Mouse (Mus musculus): Measurements from ENCODE around the gene Frmd7. TPM values are rescaled to one million over a fixed set of nuclear protein-coding genes. Genes with fewer than 3 reads are reported as not detected.
A peak's percentile ranks its signal among the peaks of the same experiment; 100 is the strongest.

Frmd7 gene
- 193 TPM in 1 of 2 replicates, not detected in the other for polyA plus RNA-seq (2012; ENCODE audit: insufficient read depth, insufficient read length, low replicate concordance, missing spikeins)

DNA sequence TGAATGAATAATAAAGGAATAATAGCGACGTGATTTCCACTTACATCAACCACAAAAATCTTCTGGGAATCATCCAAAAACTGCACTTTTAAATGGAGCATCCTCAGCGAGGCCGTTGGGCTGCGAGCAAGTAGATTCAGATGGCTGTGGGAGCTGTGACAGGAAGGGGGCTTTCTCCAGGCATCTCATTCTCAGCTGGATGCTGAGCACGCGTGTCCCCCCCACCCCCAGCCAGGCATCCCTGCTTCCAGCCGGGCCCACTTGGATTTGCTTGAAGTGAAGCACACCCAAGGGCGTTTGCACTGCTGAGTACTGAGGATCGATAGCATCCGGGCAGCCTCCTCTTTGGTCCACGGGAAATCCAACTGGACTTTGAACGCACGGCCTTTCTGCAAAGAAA, at the start of gene Frmd7:
Gene Frmd7, minus strand, starts transcription at position 101 of the 400 bp plus-strand sequence.
- peak within 1 kb of the TSS; percentile 90 for H3K27ac ChIP-seq (ENCODE audit: insufficient read depth, low read depth, low read length)
- H3K4me1 ChIP-seq (ENCODE audit: control insufficient read depth, insufficient read depth, low read length) = no peaks in the 10 kb centered on the region
- H3K4me3 ChIP-seq (ENCODE audit: insufficient read depth, low read depth, low read length) = peak within 1 kb of the TSS; percentile 43
- TF ChIP-seq CTCF (IDR thresholded peaks at IDR 0.05; ENCODE audit: insufficient read depth, low read depth, low read length) = no peak
- TF ChIP-seq POLR2A (IDR thresholded peaks at IDR 0.05; ENCODE audit: insufficient read depth, low read depth, low read length) = no peak
- 32% methylated on average over 14 of the region's 14 CpGs for WGBS

DNA sequence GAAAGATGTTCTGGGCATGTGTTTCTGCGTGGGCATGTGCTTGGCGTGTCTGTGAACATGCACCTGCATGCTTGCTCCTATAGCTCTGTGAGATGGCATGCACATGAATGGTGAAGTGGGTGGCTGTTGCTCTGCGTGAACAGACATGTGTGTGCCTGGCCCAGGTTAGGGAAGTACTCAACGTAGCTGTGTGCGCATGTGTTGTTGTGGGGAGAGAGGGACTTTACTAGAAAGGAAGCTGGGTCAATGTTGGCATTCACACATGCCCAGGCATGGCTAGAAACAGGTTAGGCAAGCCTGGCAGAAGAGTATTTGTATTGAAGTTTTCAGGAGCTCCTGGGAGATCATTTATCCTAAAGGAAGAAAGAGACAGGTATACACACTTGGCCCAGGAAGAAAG, 48.8 kb upstream of the Frmd7 start:
- WGBS = 88% methylated on average over 5 of the region's 5 CpGs
- H3K4me3 ChIP-seq (ENCODE audit: insufficient read depth, low read depth, low read length) = no peak overlapping the region
- no peaks in the 10 kb centered on the region for H3K4me1 ChIP-seq (ENCODE audit: control insufficient read depth, insufficient read depth, low read length)
- H3K27ac ChIP-seq (ENCODE audit: insufficient read depth, low read depth, low read length) = no peak overlapping the region
- TF ChIP-seq CTCF (IDR thresholded peaks at IDR 0.05; ENCODE audit: insufficient read depth, low read depth, low read length) (no peak), POLR2A (IDR thresholded peaks at IDR 0.05; ENCODE audit: insufficient read depth, low read depth, low read length) (no peak)

DNA sequence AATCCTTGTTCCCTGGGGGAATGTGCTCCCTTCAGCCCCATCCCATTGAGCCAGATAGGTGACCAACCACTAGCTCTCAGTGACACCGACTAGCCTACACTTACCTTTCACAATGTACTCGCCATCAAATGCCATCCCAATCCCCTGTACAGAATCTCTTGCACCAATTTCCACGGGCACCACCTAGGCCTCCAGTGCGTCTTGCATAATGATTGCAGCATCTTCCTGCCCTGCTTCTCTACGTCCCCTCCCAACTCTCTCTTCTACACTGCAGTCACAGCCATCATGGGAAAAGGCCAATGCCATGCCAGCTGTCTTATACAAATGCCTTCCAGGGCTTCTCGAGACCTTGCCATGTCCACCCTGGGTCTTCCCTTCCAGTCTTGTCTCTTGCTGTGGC, 47.4 kb upstream of the Frmd7 start:
- Histone ChIP-seq H3K4me3 (ENCODE audit: insufficient read depth, low read depth, low read length) (no peak overlapping the region), H3K27ac (ENCODE audit: insufficient read depth, low read depth, low read length) (no peak overlapping the region), H3K4me1 (ENCODE audit: control insufficient read depth, insufficient read depth, low read length) (no peaks in the 10 kb centered on the region)
- 89% methylated on average over 6 of the region's 6 CpGs for WGBS
- TF ChIP-seq POLR2A (IDR thresholded peaks at IDR 0.05; ENCODE audit: insufficient read depth, low read depth, low read length) (no peak), CTCF (IDR thresholded peaks at IDR 0.05; ENCODE audit: insufficient read depth, low read depth, low read length) (no peak)

DNA sequence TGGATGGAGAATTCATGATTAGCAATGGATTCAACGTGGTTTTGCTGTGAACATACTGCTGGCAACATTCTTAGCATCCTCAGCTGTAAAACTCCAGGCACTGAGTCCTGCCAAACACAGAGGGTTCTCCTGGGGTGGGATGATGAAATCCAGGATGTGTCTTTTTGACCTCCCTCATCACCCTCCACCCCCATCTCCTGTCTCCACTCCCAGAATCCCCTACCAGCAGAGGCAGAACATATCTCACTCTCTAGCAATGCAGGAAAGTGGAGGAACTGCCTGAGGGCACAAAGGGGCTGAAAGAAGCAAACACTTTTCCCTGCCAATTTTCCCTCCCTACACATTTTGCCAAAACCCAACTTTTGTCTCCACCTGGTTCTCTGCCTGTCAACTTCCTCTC, 46.1 kb upstream of the Frmd7 start:
- no peak overlapping the region for H3K4me3 ChIP-seq (ENCODE audit: insufficient read depth, low read depth, low read length)
- TF ChIP-seq CTCF (IDR thresholded peaks at IDR 0.05; ENCODE audit: insufficient read depth, low read depth, low read length) (no peak), POLR2A (IDR thresholded peaks at IDR 0.05; ENCODE audit: insufficient read depth, low read depth, low read length) (no peak)
- WGBS = 32% methylated on average over 1 of the region's 1 CpGs
- H3K27ac ChIP-seq (ENCODE audit: insufficient read depth, low read depth, low read length) = no peak overlapping the region
- no peaks in the 10 kb centered on the region for H3K4me1 ChIP-seq (ENCODE audit: control insufficient read depth, insufficient read depth, low read length)

DNA sequence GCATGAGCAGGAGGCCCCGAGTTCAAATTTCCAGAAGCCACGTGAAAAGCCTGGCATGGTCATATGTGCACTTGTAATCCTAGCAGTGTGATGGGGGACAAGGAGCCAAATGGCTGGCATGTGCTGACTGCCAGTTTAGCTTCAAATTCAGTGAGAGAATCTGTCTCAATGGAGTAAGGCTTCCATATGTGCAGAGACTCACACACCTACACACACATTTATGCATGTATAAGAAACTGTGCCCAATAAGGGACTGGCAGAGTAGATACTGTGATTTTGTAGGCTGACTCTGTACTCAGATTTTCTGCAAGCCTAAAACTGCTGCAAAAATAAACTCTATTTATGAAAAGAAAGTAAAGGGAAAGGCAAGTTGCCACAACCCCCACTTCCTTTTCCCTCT, 35.9 kb upstream of the Frmd7 start:
- 90% methylated on average over 2 of the region's 2 CpGs for WGBS
- Histone ChIP-seq H3K4me3 (ENCODE audit: insufficient read depth, low read depth, low read length) (no peak overlapping the region), H3K27ac (ENCODE audit: insufficient read depth, low read depth, low read length) (no peak overlapping the region), H3K4me1 (ENCODE audit: control insufficient read depth, insufficient read depth, low read length) (no peaks in the 10 kb centered on the region)
- TF ChIP-seq POLR2A (IDR thresholded peaks at IDR 0.05; ENCODE audit: insufficient read depth, low read depth, low read length) (no peak), CTCF (IDR thresholded peaks at IDR 0.05; ENCODE audit: insufficient read depth, low read depth, low read length) (no peak)

DNA sequence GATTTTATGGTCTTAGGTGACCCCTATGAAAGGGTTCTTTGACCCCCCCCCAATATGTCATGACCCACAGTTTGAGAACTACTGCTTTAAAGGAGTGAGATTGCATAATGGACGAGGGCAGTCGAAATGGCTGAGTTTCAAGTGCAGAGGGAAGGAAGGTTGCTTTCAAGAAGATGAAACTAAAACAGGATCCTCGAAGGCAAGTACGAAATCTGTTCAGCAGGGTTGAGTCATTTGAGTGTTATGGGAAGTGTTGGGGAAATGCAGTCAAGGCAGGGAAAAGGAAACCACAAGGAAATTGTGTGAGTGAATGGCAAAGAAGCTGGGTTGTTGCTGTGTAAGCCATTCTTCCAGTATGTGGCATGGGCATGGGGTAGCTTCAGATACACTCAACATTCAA, 29.6 kb upstream of the Frmd7 start:
- TF ChIP-seq POLR2A (IDR thresholded peaks at IDR 0.05; ENCODE audit: insufficient read depth, low read depth, low read length) (no peak), CTCF (IDR thresholded peaks at IDR 0.05; ENCODE audit: insufficient read depth, low read depth, low read length) (no peak)
- Histone ChIP-seq H3K27ac (ENCODE audit: insufficient read depth, low read depth, low read length) (no peak overlapping the region), H3K4me1 (ENCODE audit: control insufficient read depth, insufficient read depth, low read length) (peaks cover 3% of the 10 kb centered on the region; the same call in 1 of the 2 replicates), H3K4me3 (ENCODE audit: insufficient read depth, low read depth, low read length) (no peak overlapping the region)
- 85% methylated on average over 4 of the region's 4 CpGs for whole genome bisulfite sequencing

DNA sequence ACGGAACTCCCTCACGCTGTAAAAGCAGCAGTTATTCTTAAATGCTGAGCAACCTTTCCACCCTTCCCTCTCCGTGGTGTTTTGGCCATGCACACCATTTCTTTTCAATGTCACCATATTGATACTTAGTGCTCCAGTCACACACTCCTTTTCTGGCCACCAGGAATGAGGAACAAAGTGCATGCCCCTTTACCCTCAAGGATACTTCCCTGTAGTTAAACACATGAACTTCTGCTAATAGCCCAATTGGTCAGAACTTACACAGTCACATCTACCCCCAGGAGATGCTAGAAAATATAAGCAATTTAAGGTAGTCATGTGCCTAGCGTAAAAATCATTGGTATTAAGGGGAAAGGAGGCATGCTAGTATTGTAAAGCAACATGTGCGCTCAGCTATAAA, 27.4 kb upstream of the Frmd7 start:
- Histone ChIP-seq H3K4me1 (ENCODE audit: control insufficient read depth, insufficient read depth, low read length) (peaks cover 3% of the 10 kb centered on the region; the same call in 1 of the 2 replicates), H3K27ac (ENCODE audit: insufficient read depth, low read depth, low read length) (no peak overlapping the region), H3K4me3 (ENCODE audit: insufficient read depth, low read depth, low read length) (no peak overlapping the region)
- no peak for TF ChIP-seq CTCF (IDR thresholded peaks at IDR 0.05; ENCODE audit: insufficient read depth, low read depth, low read length)
- no peak for TF ChIP-seq POLR2A (IDR thresholded peaks at IDR 0.05; ENCODE audit: insufficient read depth, low read depth, low read length)
- 88% methylated on average over 5 of the region's 5 CpGs for WGBS

DNA sequence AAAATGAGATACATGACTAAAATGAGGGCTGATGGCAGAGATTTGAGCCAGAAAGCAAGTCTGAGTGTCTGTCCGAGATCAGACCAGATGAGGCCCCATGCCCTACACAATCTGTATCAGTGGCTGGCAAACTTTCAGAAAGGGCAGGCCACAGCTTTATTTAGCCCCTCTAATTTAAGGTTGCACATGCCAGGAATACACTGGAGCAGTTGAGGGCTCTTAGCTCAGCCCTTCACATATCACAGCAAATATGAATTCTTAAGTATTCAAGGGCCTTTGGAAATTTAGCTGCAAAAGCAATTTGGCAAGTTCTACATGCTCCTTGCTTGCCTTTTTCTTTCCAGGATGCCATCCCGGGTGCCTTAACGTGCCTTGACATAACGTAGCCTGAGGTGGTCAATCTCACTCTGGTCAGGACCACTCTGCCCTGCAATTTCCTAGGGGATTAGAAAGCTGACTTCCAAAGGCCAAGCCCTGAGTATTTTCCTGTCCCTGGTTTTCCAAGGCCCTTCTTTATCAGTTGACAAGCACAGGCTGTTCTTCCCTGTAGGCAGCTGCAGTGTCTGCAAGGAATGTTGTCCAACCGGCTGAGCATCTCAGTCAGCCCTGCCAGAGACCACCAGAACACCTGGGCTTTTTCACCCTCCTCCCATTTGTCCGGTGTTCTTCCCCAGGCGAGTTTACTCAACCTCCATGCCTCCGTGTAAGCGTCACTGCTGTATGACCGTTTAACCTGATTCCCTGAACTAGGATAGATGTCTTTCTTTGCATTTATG, 25.8 kb upstream of the Frmd7 start:
- Histone ChIP-seq H3K4me3 (ENCODE audit: insufficient read depth, low read depth, low read length) (no peak overlapping the region), H3K27ac (ENCODE audit: insufficient read depth, low read depth, low read length) (peak overlapping the region; percentile 44), H3K4me1 (ENCODE audit: control insufficient read depth, insufficient read depth, low read length) (peaks cover 3% of the 10 kb centered on the region; the same call in 1 of the 2 replicates)
- WGBS = 63% methylated on average over 10 of the region's 10 CpGs
- TF ChIP-seq CTCF (IDR thresholded peaks at IDR 0.05; ENCODE audit: insufficient read depth, low read depth, low read length) = no peak
- TF ChIP-seq POLR2A (IDR thresholded peaks at IDR 0.05; ENCODE audit: insufficient read depth, low read depth, low read length) = no peak

DNA sequence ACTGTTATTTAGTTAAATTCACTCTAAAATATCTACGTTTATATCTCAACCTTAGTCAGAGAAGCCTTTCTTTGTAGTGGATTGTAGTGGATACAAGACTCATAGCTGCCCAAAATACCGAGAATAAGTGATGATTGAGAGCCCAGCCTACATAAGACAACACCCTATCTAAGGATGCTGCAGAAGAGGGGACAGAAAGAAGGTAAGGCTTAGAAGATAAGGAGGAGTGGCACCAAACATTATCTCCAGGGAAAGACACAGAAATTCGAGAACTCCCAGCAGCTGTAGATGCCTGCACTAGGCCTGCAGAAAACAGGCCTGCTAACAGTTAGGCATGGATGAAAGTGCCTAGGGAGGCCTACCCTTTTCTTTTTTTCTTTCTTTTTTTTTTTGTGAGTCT, 22.6 kb upstream of the Frmd7 start:
- TF ChIP-seq POLR2A (IDR thresholded peaks at IDR 0.05; ENCODE audit: insufficient read depth, low read depth, low read length) = no peak
- no peak for TF ChIP-seq CTCF (IDR thresholded peaks at IDR 0.05; ENCODE audit: insufficient read depth, low read depth, low read length)
- H3K4me3 ChIP-seq (ENCODE audit: insufficient read depth, low read depth, low read length) = no peak overlapping the region
- WGBS = 81% methylated on average over 3 of the region's 3 CpGs
- no peak overlapping the region for H3K27ac ChIP-seq (ENCODE audit: insufficient read depth, low read depth, low read length)
- H3K4me1 ChIP-seq (ENCODE audit: control insufficient read depth, insufficient read depth, low read length) = peaks cover 3% of the 10 kb centered on the region; the same call in 1 of the 2 replicates
